Mouse (Mus musculus): Measurements from ENCODE around the gene Dmap1. TPM values are rescaled to one million over a fixed set of nuclear protein-coding genes. Genes with fewer than 3 reads are reported as not detected.

Gene Dmap1
- 61.1 and 69.8 TPM in 2 replicates for polyA plus RNA-seq (2012; rRNA removed)

DNA sequence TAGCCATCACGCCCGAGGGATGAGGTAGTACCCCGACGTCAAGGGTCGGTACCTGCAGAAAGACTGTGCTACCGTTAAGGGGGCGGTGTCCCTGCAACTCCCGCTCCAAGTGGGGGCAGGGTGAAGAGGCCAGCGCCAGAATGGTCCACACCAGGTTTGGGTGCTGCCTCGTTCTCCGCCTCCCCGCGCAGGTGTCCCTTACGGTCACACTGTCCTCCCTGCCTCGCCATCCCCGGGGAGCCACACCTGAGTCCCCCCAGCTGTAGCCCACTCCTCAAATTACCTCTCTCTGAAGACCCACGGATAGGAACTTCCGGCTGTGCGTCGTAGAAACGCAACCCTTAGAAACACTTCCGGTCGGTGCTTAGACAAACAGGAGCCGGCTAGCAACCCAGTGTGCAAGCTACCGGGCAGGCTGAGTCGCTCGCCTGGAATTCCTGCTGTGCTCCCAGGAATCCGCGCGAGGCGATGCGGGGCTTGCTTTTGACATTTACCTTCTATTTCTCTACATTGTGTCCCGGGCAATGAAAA lies at the start of gene Dmap1:
Gene Dmap1 (minus strand): TSS at position 343 of the 531 bp plus-strand sequence.

GRCm38 (mm10) chr4:117724112-117724511 lies 42.0 kb upstream of the Dmap1 start, which contains the start of gene Gm12845:
Gene Gm12845, plus strand, starts transcription at chr4:117724412.

Other genes with a start within 250 kb of the Dmap1 start
- 130 and 170 TPM in 2 replicates for gene Rnf220, start 185.2 kb downstream of the Dmap1 start, polyA plus RNA-seq (2012; rRNA removed)
- 66.8 and 93.2 TPM in 2 replicates for gene Eri3, start 131.9 kb downstream of the Dmap1 start, polyA plus RNA-seq (2012; rRNA removed)
- not detected in 2 replicates for gene Gm12845, start 42.1 kb upstream of the Dmap1 start, polyA plus RNA-seq (2012; rRNA removed)
- not detected in 2 replicates for gene Klf17, start 83.4 kb upstream of the Dmap1 start, polyA plus RNA-seq (2012; rRNA removed)
- gene Slc6a9, start 152.2 kb upstream of the Dmap1 start, polyA plus RNA-seq (2012; rRNA removed) = 6.8 and 20.1 TPM in 2 replicates
- 6.0 and 10.4 TPM in 2 replicates for gene Ccdc24, start 190.3 kb upstream of the Dmap1 start, polyA plus RNA-seq (2012; rRNA removed)
- gene B4galt2, start 201.2 kb upstream of the Dmap1 start, polyA plus RNA-seq (2012; rRNA removed) = 46.8 and 71.0 TPM in 2 replicates
- 191 and 197 TPM in 2 replicates for gene Atp6v0b, start 205.1 kb upstream of the Dmap1 start, polyA plus RNA-seq (2012; rRNA removed)
- gene Dph2, start 209.8 kb upstream of the Dmap1 start, polyA plus RNA-seq (2012; rRNA removed) = 19.1 and 19.3 TPM in 2 replicates
- 65.4 and 70.2 TPM in 2 replicates for gene Ipo13, start 232.7 kb upstream of the Dmap1 start, polyA plus RNA-seq (2012; rRNA removed)
- gene Artn, start 247.5 kb upstream of the Dmap1 start, polyA plus RNA-seq (2012; rRNA removed) = 0.18 and 2.0 TPM in 2 replicates

Measured in central nervous system, embryonic 11.5 days (tissue).